Mouse (Mus musculus): ENCODE measurements around the gene Aoc3.
"Not testable (repeated sequence)": the region's sequence is repeated elsewhere in the genome, so short reads cannot be mapped to it uniquely, and the experiment has no call there.

Aoc3 gene

GRCm38 (mm10) chr11:101378196-101378595 lies 47.8 kb downstream of the Aoc3 start:
- not testable (repeated sequence) for DNase-seq

GRCm38 (mm10) chr11:101378926-101379325 lies 48.5 kb downstream of the Aoc3 start:
- DNase-seq = no peak

- DNase-seq = no peak
Measured at GRCm38 (mm10) chr11:101381817-101382216, 51.4 kb downstream of the Aoc3 start.
